Mouse (Mus musculus): ENCODE measurements around the gene Mrpl24. TPM values are rescaled to one million over a fixed set of nuclear protein-coding genes. Genes with fewer than 3 reads are reported as not detected.

Mrpl24 gene
- polyA plus RNA-seq, 1 experiment = 100 TPM

DNA sequence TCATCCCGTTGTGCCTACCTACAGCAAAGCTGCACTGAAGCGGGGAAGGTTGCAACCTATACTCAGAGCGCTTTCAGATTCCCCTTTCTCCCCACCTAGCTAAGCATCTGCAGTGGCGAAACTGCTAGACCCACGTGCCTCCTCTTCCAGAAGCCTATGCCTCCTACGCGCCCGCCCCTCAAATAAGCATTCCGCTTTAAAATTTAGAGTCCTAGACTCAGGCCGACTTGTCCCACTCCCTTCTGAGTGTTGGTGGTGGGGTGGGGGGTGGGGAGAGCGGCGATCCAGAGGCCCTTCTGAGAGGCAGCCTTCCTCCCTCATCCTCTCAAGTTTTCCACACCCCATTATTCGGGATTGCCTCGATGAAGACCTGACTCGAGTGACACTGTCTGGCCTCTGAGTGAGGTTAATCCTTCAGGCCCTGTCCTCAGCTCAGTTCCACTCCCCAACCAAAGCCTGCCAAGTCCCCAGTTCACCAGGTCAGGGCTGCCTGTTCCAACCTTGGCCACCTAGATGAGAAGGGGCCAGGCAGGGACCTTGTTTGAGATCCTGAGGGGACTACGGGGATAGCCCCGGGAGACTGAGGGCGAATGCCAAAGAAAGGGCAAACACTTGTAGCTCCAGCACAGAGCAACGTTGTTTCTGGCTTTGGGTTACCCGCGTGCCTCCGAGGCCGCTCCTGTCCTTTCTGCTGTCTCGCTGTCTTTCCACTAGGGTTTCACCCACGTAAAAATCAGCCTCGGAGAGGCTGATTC, 27.9 kb downstream of the Mrpl24 start:
- no peak overlapping the region for H3K4me3 ChIP-seq (ENCODE audit: insufficient read depth, low read depth, low read length)
- 16% methylated on average over 26 of the region's 26 CpGs for WGBS
- H3K4me1 ChIP-seq (ENCODE audit: control insufficient read depth, insufficient read depth, low read length) = no peaks in the 10 kb centered on the region
- no peak for DNase-seq
- peaks cover 2% of the 10 kb centered on the region; the same call in 1 of the 2 replicates for H3K27me3 ChIP-seq (replicated peaks; ENCODE audit: control insufficient read depth, insufficient read depth, low read length)
- TF ChIP-seq CTCF (conservative IDR thresholded peaks at IDR 0.05; ENCODE audit: insufficient read depth, insufficient read length, low read depth, low read length) = no peak
- TF ChIP-seq POLR2A (IDR thresholded peaks at IDR 0.05; ENCODE audit: low read depth, low read length) = no peak
- H3K27ac ChIP-seq (ENCODE audit: insufficient read depth, low read depth, low read length) = no peak overlapping the region
- H3K36me3 ChIP-seq (ENCODE audit: control insufficient read depth, insufficient read depth, low read length) = no peaks in the 10 kb centered on the region

DNA sequence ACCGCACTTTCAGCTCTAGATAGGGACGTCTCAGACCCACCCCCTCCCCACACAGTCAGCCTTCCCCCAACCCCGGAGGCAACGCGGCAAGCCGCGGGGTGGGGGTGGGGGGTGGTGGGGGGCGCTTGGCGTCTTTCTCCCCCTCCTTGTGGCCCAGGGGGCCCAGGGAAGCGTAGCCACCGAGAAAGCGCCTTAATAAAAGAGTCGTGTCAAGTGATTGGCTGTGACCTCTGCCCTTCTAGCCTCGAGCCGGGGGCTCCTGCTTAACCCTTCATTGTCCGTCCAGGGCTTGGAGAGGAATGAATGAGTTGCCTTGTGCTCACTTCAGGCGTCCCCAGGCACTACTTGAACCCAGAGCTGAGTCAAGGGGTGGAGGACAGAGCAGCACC, 28.5 kb downstream of the Mrpl24 start:
- no peaks in the 10 kb centered on the region for H3K4me1 ChIP-seq (ENCODE audit: control insufficient read depth, insufficient read depth, low read length)
- peaks cover 2% of the 10 kb centered on the region; the same call in 1 of the 2 replicates for H3K27me3 ChIP-seq (replicated peaks; ENCODE audit: control insufficient read depth, insufficient read depth, low read length)
- WGBS = 3% methylated on average over 17 of the region's 17 CpGs
- no peak for TF ChIP-seq CTCF (conservative IDR thresholded peaks at IDR 0.05; ENCODE audit: insufficient read depth, insufficient read length, low read depth, low read length)
- no peak for TF ChIP-seq POLR2A (IDR thresholded peaks at IDR 0.05; ENCODE audit: low read depth, low read length)
- no peak overlapping the region for H3K4me3 ChIP-seq (ENCODE audit: insufficient read depth, low read depth, low read length)
- DNase-seq = no peak
- no peak overlapping the region for H3K27ac ChIP-seq (ENCODE audit: insufficient read depth, low read depth, low read length)
- no peaks in the 10 kb centered on the region for H3K36me3 ChIP-seq (ENCODE audit: control insufficient read depth, insufficient read depth, low read length)

DNA sequence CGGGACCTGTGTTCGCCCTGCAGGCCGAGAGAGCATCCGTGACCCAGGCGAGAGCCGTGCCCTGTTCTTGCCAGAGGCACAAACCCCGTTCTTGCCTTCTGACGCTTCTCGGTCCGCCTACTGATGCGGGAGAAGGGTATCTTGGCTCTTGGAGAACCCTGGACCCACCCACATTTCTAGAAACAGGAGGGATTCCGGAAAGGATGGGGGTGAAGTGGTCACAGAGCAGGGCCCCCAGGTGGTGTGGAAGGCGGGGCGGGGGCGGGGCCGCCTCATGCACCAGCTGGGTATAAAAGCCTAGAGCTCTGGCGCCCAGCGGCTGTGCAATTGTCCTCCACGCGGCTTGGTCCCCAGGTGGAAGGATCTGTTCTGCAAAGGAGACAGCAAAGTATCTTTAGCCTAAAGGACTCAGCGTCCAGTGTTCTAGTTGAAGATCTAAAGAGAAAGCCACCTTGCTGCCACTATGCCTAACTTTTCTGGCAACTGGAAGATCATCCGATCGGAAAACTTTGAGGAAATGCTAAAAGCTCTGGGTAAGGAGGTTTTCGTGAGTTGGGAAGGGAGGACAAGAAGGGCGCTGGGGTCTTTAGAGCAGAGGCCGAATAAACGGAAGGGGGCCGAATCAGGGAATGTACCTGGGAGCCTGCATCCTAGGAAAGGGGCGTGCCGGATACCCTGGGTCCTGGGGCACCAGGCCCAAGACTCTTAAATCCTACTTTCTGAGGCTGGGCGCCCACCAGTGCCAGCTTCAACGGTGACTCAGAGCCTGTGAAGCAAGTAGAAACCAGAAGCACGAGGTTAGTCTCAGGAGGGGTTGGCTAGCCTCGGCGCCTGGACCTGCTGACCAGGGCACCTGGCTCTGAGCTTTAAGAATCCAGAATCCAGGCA, 29.3 kb downstream of the Mrpl24 start, which contains the start of gene Crabp2:
Gene Crabp2 (plus strand): TSS at position 289 of the 888 bp plus-strand sequence.
- Histone ChIP-seq H3K4me3 (ENCODE audit: insufficient read depth, low read depth, low read length) (no peak within 1 kb of the TSS), H3K36me3 (ENCODE audit: control insufficient read depth, insufficient read depth, low read length) (no peaks in the 10 kb centered on the region), H3K27ac (ENCODE audit: insufficient read depth, low read depth, low read length) (no peak within 1 kb of the TSS), H3K27me3 (replicated peaks; ENCODE audit: control insufficient read depth, insufficient read depth, low read length) (peaks cover 2% of the 10 kb centered on the region; the same call in 1 of the 2 replicates), H3K4me1 (ENCODE audit: control insufficient read depth, insufficient read depth, low read length) (no peaks in the 10 kb centered on the region)
- DNase-seq = no peak
- WGBS = 5% methylated on average over 35 of the region's 35 CpGs
- no peak for TF ChIP-seq POLR2A (IDR thresholded peaks at IDR 0.05; ENCODE audit: low read depth, low read length)
- TF ChIP-seq CTCF (conservative IDR thresholded peaks at IDR 0.05; ENCODE audit: insufficient read depth, insufficient read length, low read depth, low read length) = no peak

- H3K4me3 ChIP-seq (ENCODE audit: insufficient read depth, low read depth, low read length) = no peak overlapping the region
- TF ChIP-seq CTCF (conservative IDR thresholded peaks at IDR 0.05; ENCODE audit: insufficient read depth, insufficient read length, low read depth, low read length) (no peak), POLR2A (IDR thresholded peaks at IDR 0.05; ENCODE audit: low read depth, low read length) (no peak)
- no peaks in the 10 kb centered on the region for H3K4me1 ChIP-seq (ENCODE audit: control insufficient read depth, insufficient read depth, low read length)
- H3K27me3 ChIP-seq (replicated peaks; ENCODE audit: control insufficient read depth, insufficient read depth, low read length) = peaks cover 2% of the 10 kb centered on the region; the same call in 1 of the 2 replicates
- DNase-seq = no peak
- 39% methylated on average over 16 of the region's 16 CpGs for whole genome bisulfite sequencing
- no peaks in the 10 kb centered on the region for H3K36me3 ChIP-seq (ENCODE audit: control insufficient read depth, insufficient read depth, low read length)
- no peak overlapping the region for H3K27ac ChIP-seq (ENCODE audit: insufficient read depth, low read depth, low read length)
These were observed 30.1 kb downstream of the Mrpl24 start for GRCm38 (mm10) chr3:87949266-87949954.

DNA sequence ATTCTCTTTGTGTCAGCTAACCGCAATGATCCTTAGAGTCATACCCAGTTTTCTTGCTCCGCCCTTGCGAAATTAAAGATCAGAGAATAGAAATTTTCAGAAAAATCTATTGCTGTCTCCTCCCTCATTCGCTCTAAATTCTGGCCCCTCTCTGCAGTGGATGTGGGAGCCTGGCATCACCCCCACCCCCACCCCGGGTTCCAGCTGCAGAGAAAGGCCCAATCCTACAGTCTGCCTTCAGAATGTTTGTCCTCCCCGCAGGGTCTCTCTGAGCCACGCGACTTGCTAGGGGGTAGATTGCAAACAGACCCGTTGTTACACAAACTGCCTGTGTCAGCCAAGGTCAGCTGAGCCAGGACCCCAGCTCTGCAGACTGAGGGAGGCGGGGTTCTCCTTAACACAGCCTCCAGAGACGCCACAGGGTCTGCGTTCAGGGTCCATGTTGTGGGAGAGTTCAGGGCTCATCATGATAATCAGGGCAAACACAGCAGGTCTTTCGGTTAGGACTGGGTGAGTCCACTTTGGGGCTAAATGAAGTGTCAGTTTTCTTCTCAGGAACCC, 30.7 kb downstream of the Mrpl24 start:
- 46% methylated on average over 13 of the region's 13 CpGs for WGBS
- TF ChIP-seq POLR2A (IDR thresholded peaks at IDR 0.05; ENCODE audit: low read depth, low read length) (no peak), CTCF (conservative IDR thresholded peaks at IDR 0.05; ENCODE audit: insufficient read depth, insufficient read length, low read depth, low read length) (no peak)
- no peak for DNase-seq
- no peak overlapping the region for H3K4me3 ChIP-seq (ENCODE audit: insufficient read depth, low read depth, low read length)
- H3K4me1 ChIP-seq (ENCODE audit: control insufficient read depth, insufficient read depth, low read length) = no peaks in the 10 kb centered on the region
- no peaks in the 10 kb centered on the region for H3K36me3 ChIP-seq (ENCODE audit: control insufficient read depth, insufficient read depth, low read length)
- no peak overlapping the region for H3K27ac ChIP-seq (ENCODE audit: insufficient read depth, low read depth, low read length)
- peaks cover 2% of the 10 kb centered on the region; the same call in 1 of the 2 replicates for H3K27me3 ChIP-seq (replicated peaks; ENCODE audit: control insufficient read depth, insufficient read depth, low read length)

- TF ChIP-seq POLR2A (IDR thresholded peaks at IDR 0.05; ENCODE audit: low read depth, low read length) = no peak
- TF ChIP-seq CTCF (conservative IDR thresholded peaks at IDR 0.05; ENCODE audit: insufficient read depth, insufficient read length, low read depth, low read length) = no peak
- Histone ChIP-seq H3K4me1 (ENCODE audit: control insufficient read depth, insufficient read depth, low read length) (no peaks in the 10 kb centered on the region), H3K4me3 (ENCODE audit: insufficient read depth, low read depth, low read length) (0 out of 2 replicates have a peak overlapping the region, but pooled peaks have one; percentile 15), H3K27me3 (replicated peaks; ENCODE audit: control insufficient read depth, insufficient read depth, low read length) (peaks cover 2% of the 10 kb centered on the region; the same call in 1 of the 2 replicates), H3K27ac (ENCODE audit: insufficient read depth, low read depth, low read length) (no peak overlapping the region), H3K36me3 (ENCODE audit: control insufficient read depth, insufficient read depth, low read length) (no peaks in the 10 kb centered on the region)
- no peak for DNase-seq
- 42% methylated on average over 12 of the region's 12 CpGs for WGBS
These were observed 32.6 kb downstream of the Mrpl24 start for GRCm38 (mm10) chr3:87951946-87952345.

All from kidney, adult 2 months (tissue).